Mouse (Mus musculus) forebrain, embryonic 10.5 days (tissue): ENCODE results near the gene Gabrg3. TPM values are rescaled to one million over a fixed set of nuclear protein-coding genes. Genes with fewer than 3 reads are reported as not detected.
"Not testable (repeated sequence)": the region's sequence is repeated elsewhere in the genome, so short reads cannot be mapped to it uniquely, and the experiment has no call there.

ENCODE experiments used
- DNase-seq: peaks from one replicate; pipeline ENCODE4 v3.0.0-alpha.2; 2017; ENCODE audit warnings: low spot score; ENCODE audit errors: extremely low spot score
- H3K27ac ChIP-seq: fragments of 300-500 bp; sonication (generic); 2 replicates; pipeline ENCODE4 v1.5.1; 2016; ENCODE audit warnings: mild to moderate bottlenecking
- H3K27me3 ChIP-seq: fragments of 300-500 bp; sonication (generic); 2 replicates; pipeline ENCODE4 v1.6.1; 2016; ENCODE audit warnings: mild to moderate bottlenecking; ENCODE audit not compliant: poor library complexity, severe bottlenecking
- H3K36me3 ChIP-seq: fragments of 300-500 bp; sonication (generic); replicated peaks from 2 replicates; pipeline ENCODE4 v1.6.1; 2016; ENCODE audit warnings: mild to moderate bottlenecking, moderate library complexity
- H3K4me1 ChIP-seq: fragments of 300-500 bp; sonication (generic); 2 replicates; pipeline ENCODE4 v1.6.1; 2016
- H3K4me3 ChIP-seq: fragments of 300-500 bp; sonication (generic); 2 replicates; pipeline ENCODE4 v1.5.1; 2016; ENCODE audit warnings: mild to moderate bottlenecking, moderate library complexity
- H3K9me3 ChIP-seq: fragments of 300-500 bp; sonication (generic); 2 replicates; pipeline ENCODE4 v1.6.1; 2016; ENCODE audit warnings: mild to moderate bottlenecking, moderate library complexity
- WGBS: fragments of 180-500 bp; shearing (Covaris S2); methylation state at CpG from one replicate; pipeline ENCODE4 v1.1.7; 2016; 5-methylcytosine and 5-hydroxymethylcytosine counted together
- polyA plus RNA-seq: library from polyadenylated mRNA; unstranded; fragments of >200 nt; fragmentation: Nextera tagmentation; extraction: Ambion mirVana; gene quantifications from 2 replicates; pipeline ENCODE4 v1.2.1, GENCODE M21; 2016

Gabrg3 gene
- polyA plus RNA-seq, 1 experiment from 2014 or later, result 0.24 TPM

DNA sequence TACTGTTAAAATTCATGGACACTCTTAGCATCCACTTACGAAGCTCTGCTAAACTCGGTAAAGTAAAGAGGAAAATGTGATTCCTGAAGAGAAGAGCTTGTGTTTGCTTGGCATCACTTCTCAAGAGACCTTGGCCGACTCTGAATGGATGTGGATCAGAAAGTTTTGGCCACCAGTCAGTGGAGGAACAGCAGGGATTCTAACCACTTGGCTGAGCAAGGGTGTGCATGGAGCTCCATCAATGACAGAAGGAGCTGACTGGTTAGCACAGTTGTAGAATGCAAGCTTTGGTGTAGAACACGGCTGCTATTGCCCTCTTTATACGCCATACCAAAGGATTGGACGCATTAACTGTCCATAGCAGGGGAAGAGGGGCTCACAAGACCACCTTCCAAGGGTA, 93.4 kb downstream of the Gabrg3 start:
- Histone ChIP-seq H3K4me3 (no peak overlapping the region), H3K9me3 (no peaks in the 10 kb centered on the region), H3K4me1 (no peaks in the 10 kb centered on the region), H3K27me3 (no peaks in the 10 kb centered on the region), H3K27ac (no peak overlapping the region), H3K36me3 (no peaks in the 10 kb centered on the region)
- WGBS, result 91% methylated on average over 6 of the region's 6 CpGs
- DNase-seq, result no peak

- H3K9me3 ChIP-seq, result no peaks in the 10 kb centered on the region
- no peak overlapping the region for H3K4me3 ChIP-seq
- no peak overlapping the region for H3K27ac ChIP-seq
- H3K27me3 ChIP-seq, result no peaks in the 10 kb centered on the region
- DNase-seq, result no peak
- no peaks in the 10 kb centered on the region for H3K4me1 ChIP-seq
- 86% methylated on average over 6 of the region's 6 CpGs for WGBS
- H3K36me3 ChIP-seq, result no peaks in the 10 kb centered on the region
Observed at GRCm38 (mm10) chr7:57283186-57283585, 103.8 kb downstream of the Gabrg3 start.

DNA sequence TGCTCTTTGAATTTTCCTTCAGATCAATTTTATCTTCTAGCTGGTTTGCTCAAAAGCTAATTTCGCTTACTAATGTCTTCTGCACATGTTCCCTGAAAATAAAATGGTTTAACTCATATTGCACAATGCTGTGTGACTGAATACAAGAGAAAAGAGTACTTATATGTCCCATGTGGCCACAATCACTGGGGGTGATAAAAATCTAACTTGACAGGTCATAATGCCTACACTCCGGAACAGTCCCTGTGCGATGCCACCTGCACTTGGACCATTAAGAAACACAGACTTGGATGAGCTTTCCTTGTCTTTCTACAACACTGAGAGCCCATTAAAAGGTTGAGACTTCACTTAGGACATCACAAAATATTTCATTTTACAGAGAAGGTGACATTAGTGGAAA, 108.1 kb downstream of the Gabrg3 start:
- Histone ChIP-seq H3K27me3 (no peaks in the 10 kb centered on the region), H3K27ac (no peak overlapping the region), H3K9me3 (no peaks in the 10 kb centered on the region), H3K36me3 (no peaks in the 10 kb centered on the region), H3K4me1 (no peaks in the 10 kb centered on the region), H3K4me3 (no peak overlapping the region)
- 88% methylated on average over 3 of the region's 3 CpGs for WGBS
- DNase-seq, result no peak

GRCm38 (mm10) chr7:57260201-57260600, 126.8 kb downstream of the Gabrg3 start:
- no peak overlapping the region for H3K4me3 ChIP-seq
- H3K4me1 ChIP-seq, result no peaks in the 10 kb centered on the region
- H3K27ac ChIP-seq, result no peak overlapping the region
- no peaks in the 10 kb centered on the region for H3K27me3 ChIP-seq
- no peak for DNase-seq
- no peaks in the 10 kb centered on the region for H3K36me3 ChIP-seq
- 90% methylated on average over 1 of the region's 1 CpGs for WGBS
- H3K9me3 ChIP-seq, result no peaks in the 10 kb centered on the region

DNA sequence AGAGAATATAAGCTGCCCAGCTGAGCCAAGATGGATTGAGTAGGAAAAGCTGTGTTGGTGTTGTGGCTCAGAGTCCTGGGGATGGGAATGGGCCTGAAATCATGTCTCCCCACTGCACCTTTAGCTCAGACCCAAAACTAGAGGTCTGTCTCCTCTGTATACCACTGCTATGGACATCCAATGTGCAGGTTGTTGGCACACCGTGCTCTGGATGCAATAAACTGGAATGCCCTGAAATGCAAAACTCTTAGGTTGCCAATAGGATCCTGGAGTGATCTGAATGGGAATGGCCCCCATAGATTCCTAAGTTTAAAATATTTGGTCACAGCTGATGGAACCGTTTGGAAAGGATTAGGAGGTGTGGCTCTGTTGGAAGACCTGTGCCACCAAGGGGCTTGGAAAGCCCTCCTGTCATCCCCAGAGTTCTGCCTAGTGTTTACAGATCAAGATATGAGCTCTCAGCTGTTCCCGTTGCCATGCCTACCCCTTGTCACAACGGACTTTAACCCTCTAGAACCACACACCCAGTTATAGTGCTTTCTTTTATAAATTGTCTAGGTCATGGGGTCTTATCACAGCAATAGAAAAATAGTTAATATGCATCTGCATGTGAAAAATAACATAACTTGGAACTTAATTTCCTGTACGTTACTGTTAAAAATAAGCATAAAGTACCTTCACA, 128.0 kb downstream of the Gabrg3 start:
- 91% methylated on average over 5 of the region's 5 CpGs for WGBS
- no peaks in the 10 kb centered on the region for H3K27me3 ChIP-seq
- no peaks in the 10 kb centered on the region for H3K4me1 ChIP-seq
- no peak overlapping the region for H3K4me3 ChIP-seq
- no peak for DNase-seq
- no peaks in the 10 kb centered on the region for H3K9me3 ChIP-seq
- no peaks in the 10 kb centered on the region for H3K36me3 ChIP-seq
- no peak overlapping the region for H3K27ac ChIP-seq

- Histone ChIP-seq H3K4me1 (no peaks in the 10 kb centered on the region), H3K36me3 (no peaks in the 10 kb centered on the region), H3K9me3 (no peaks in the 10 kb centered on the region), H3K27me3 (no peaks in the 10 kb centered on the region), H3K27ac (no peak overlapping the region), H3K4me3 (no peak overlapping the region)
- WGBS, result 89% methylated on average over 4 of the region's 4 CpGs
- DNase-seq, result no peak
Observed at GRCm38 (mm10) chr7:57243981-57244380, 143.0 kb downstream of the Gabrg3 start.

DNA sequence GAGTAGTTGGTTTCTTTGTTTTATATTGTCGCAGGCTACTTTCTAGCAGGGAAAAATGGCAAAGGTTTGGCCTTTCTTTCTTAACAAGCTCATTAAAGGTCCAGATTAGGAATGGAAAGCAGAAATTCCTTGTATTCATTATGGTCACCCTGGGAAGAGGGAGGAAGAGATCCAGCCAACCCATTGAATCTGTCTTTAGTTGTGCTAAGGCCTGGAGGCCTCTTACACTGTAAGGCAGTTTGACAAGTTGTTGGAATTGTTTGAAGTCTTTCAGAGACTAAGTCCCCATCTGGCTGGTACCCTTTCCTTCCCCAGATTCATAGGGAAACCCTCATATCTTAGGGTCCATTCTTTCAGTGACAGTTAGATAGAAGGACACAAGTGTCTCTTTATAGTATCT, 172.9 kb downstream of the Gabrg3 start:
- peaks cover 9% of the 10 kb centered on the region for H3K4me1 ChIP-seq
- H3K36me3 ChIP-seq, result no peaks in the 10 kb centered on the region
- H3K4me3 ChIP-seq, result no peak overlapping the region
- no peaks in the 10 kb centered on the region for H3K9me3 ChIP-seq
- H3K27ac ChIP-seq, result no peak overlapping the region
- no peak for DNase-seq
- H3K27me3 ChIP-seq, result no peaks in the 10 kb centered on the region
- 45% methylated on average over 1 of the region's 1 CpGs for WGBS

DNA sequence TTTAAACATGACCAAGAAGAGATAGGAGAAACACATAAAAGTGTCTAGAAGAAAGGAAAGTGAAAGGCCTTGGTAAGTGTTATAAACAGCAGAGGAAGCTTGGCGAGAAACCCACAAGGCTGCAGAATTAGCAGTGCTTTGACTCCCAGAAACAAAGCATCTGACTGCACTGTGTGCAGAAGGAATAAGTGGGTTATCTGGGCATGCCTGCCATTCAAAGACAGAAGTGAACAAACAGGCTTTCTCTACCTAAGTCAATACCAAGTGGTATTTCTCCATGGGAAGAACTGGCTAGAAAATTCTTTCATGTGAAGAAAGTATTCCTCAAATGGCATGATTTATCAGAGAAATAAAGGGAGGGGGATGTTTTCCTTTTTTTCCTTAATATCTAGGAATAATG, 201.0 kb downstream of the Gabrg3 start:
- Histone ChIP-seq H3K36me3 (no peaks in the 10 kb centered on the region), H3K27me3 (no peaks in the 10 kb centered on the region), H3K4me3 (no peak overlapping the region), H3K9me3 (no peaks in the 10 kb centered on the region), H3K4me1 (no peaks in the 10 kb centered on the region), H3K27ac (no peak overlapping the region)
- no peak for DNase-seq
- 80% methylated on average over 1 of the region's 1 CpGs for WGBS

- not testable (repeated sequence) for H3K36me3 ChIP-seq, H3K4me3 ChIP-seq
- 60% methylated on average over 2 of the region's 2 CpGs for WGBS
Observed at GRCm38 (mm10) chr7:57175891-57176545, 211.0 kb downstream of the Gabrg3 start.

DNA sequence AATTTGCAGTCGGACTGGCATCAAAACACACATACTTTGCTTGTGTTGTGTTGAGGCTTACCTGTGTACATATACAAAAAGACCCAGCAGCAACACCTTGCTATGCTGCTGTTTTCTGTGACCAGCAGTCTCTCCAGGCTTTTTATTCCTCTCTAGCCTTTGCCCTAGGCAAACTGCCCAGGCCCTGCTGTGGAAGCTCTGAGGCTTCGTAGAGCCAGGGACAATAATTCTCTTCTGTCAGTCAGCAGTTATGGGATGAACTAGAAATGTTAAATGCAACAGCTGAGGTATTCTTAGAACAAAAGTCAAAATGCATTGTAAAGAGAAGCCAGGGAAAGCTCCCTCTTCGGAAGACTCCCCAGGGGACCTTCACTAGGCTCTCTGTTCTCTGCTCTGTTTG, 220.1 kb downstream of the Gabrg3 start:
- no peaks in the 10 kb centered on the region for H3K9me3 ChIP-seq
- no peaks in the 10 kb centered on the region for H3K27me3 ChIP-seq
- no peak for DNase-seq
- WGBS, result 66% methylated on average over 3 of the region's 3 CpGs
- H3K36me3 ChIP-seq, result no peaks in the 10 kb centered on the region
- no peaks in the 10 kb centered on the region for H3K4me1 ChIP-seq
- H3K4me3 ChIP-seq, result no peak overlapping the region
- H3K27ac ChIP-seq, result no peak overlapping the region

More at GRCm38 (mm10) chr7:57175891-57176545, 211.0 kb downstream of the Gabrg3 start:
- not testable (repeated sequence) for H3K9me3 ChIP-seq, H3K4me1 ChIP-seq, H3K27me3 ChIP-seq, DNase-seq, H3K27ac ChIP-seq

- Histone ChIP-seq H3K9me3 (no peaks in the 10 kb centered on the region), H3K27ac (no peak overlapping the region), H3K36me3 (no peaks in the 10 kb centered on the region), H3K27me3 (no peaks in the 10 kb centered on the region), H3K4me3 (no peak overlapping the region), H3K4me1 (peaks cover 14% of the 10 kb centered on the region)
- no peak for DNase-seq
- WGBS, result 88% methylated on average over 3 of the region's 3 CpGs
Observed at GRCm38 (mm10) chr7:57158211-57158610, 228.8 kb downstream of the Gabrg3 start.

- Histone ChIP-seq H3K27ac (no peak overlapping the region), H3K9me3 (no peaks in the 10 kb centered on the region), H3K36me3 (no peaks in the 10 kb centered on the region), H3K27me3 (no peaks in the 10 kb centered on the region), H3K4me3 (no peak overlapping the region), H3K4me1 (peaks cover 14% of the 10 kb centered on the region)
- no peak for DNase-seq
- 36% methylated on average over 5 of the region's 5 CpGs for WGBS
Observed at GRCm38 (mm10) chr7:57153743-57154142, 233.2 kb downstream of the Gabrg3 start.

DNA sequence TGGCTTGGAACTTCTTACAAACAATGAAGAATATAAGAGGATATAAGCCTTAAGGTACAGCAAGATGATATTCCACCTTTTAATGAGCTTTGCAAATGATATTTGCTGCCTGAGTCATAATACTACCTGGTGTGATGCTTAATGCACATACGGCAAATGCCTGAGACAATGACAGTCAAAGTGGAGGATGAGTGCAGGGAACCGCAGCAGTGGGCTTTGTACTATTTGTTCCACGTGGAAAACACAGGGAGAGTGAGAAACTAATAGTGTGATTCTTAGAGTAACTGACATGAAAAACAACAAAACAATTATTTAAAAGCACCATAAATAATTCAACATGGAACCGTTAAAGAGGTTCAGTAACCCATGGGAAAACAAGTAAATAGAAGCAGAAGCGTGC, 236.2 kb downstream of the Gabrg3 start:
- no peak overlapping the region for H3K27ac ChIP-seq
- WGBS, result 84% methylated on average over 5 of the region's 5 CpGs
- H3K4me3 ChIP-seq, result no peak overlapping the region
- no peak for DNase-seq
- no peaks in the 10 kb centered on the region for H3K9me3 ChIP-seq
- H3K4me1 ChIP-seq, result peaks cover 14% of the 10 kb centered on the region
- H3K36me3 ChIP-seq, result no peaks in the 10 kb centered on the region
- no peaks in the 10 kb centered on the region for H3K27me3 ChIP-seq
